Mouse (Mus musculus): Measurements from ENCODE around the gene Skap1.

GRCm38 (mm10) chr11:96799511-96799910 lies 335.1 kb downstream of the Skap1 start:
- no peak for TF ChIP-seq CTCF (IDR thresholded peaks at IDR 0.05; ENCODE audit: borderline replicate concordance, insufficient read depth, low read depth, low read length)
- TF ChIP-seq POLR2A (IDR thresholded peaks at IDR 0.05; ENCODE audit: borderline replicate concordance, insufficient read depth, low read length) = no peak
